Comparison of ENCODE assay signal across 25 mouse cellular contexts in genomic region chr2:112393958-112394357, GRCm38 (mm10).
"Had no signal": no experiment of that assay in that cellular context is flagged by ENCODE, and none has a peak within 500 bp of the region (broad histone marks: within the 10 kb centered on the region; RNA-seq: fewer than 3 reads in every experiment).

No protein-coding gene starts in this region.

- DNase-seq: gastrocnemius, adult 2 months; gastrocnemius, postnatal 10 days; gastrocnemius, postnatal 36 days; heart, adult 18-20 months; heart, postnatal 10 days; heart, postnatal 4 days; kidney, adult 11 months; kidney, adult 2 months; kidney, adult 9 months; kidney, postnatal 14 days; kidney, postnatal 36 days; layer of hippocampus, postnatal 36 days; left cerebral cortex, postnatal 4 days had no signal

- ATAC-seq: hindbrain, postnatal 0 days; intestine, embryonic 16.5 days; liver, embryonic 12.5 days had no signal

- H3K4me3 ChIP-seq: gastrocnemius, adult 2 months; heart, embryonic 10.5 days; heart, embryonic 12.5 days; hindbrain, embryonic 10.5 days; hindbrain, embryonic 13.5 days; hindbrain, embryonic 15.5 days; kidney, embryonic 15.5 days; limb, embryonic 13.5 days; limb, embryonic 15.5 days; liver, embryonic 12.5 days had no signal

- H3K4me2 ChIP-seq: heart, embryonic 12.5 days; hindbrain, embryonic 13.5 days; hindbrain, embryonic 15.5 days; kidney, embryonic 15.5 days; limb, embryonic 13.5 days; limb, embryonic 15.5 days; liver, embryonic 12.5 days had no signal

- H3K9me3 ChIP-seq: heart, embryonic 10.5 days; heart, embryonic 12.5 days; hindbrain, embryonic 10.5 days; hindbrain, embryonic 13.5 days; hindbrain, embryonic 15.5 days; kidney, embryonic 15.5 days; limb, embryonic 13.5 days; limb, embryonic 15.5 days; liver, embryonic 12.5 days had no signal

- H3K27ac ChIP-seq: gastrocnemius, adult 2 months; heart, embryonic 10.5 days; hindbrain, embryonic 10.5 days; hindbrain, embryonic 13.5 days; hindbrain, embryonic 15.5 days; hindbrain, postnatal 0 days; kidney, embryonic 15.5 days; kidney, postnatal 0 days; limb, embryonic 13.5 days; limb, embryonic 15.5 days; liver, embryonic 12.5 days had no signal

- H3K36me3 ChIP-seq: heart, embryonic 10.5 days; hindbrain, embryonic 10.5 days; hindbrain, embryonic 13.5 days; hindbrain, embryonic 15.5 days; kidney, embryonic 15.5 days; limb, embryonic 13.5 days; liver, embryonic 12.5 days had no signal

- H3K27me3 ChIP-seq: heart, embryonic 12.5 days; hindbrain, embryonic 13.5 days; hindbrain, embryonic 15.5 days; kidney, embryonic 15.5 days; limb, embryonic 13.5 days; limb, embryonic 15.5 days; liver, embryonic 12.5 days had no signal

- H3K9ac ChIP-seq: heart, embryonic 12.5 days; hindbrain, embryonic 13.5 days; hindbrain, embryonic 15.5 days; kidney, embryonic 15.5 days; limb, embryonic 13.5 days; limb, embryonic 15.5 days; liver, embryonic 12.5 days had no signal

- H3K4me1 ChIP-seq: hindbrain, embryonic 10.5 days; hindbrain, embryonic 13.5 days; hindbrain, embryonic 15.5 days had no signal
